Mouse (Mus musculus): Measurements from ENCODE around the gene Diras1. TPM values are rescaled to one million over a fixed set of nuclear protein-coding genes. Genes with fewer than 3 reads are reported as not detected.

The Diras1 gene
- polyA plus RNA-seq, 1 experiment = 0.25 TPM

GRCm38 (mm10) chr10:81021547-81022110 is 3.8 kb downstream of the Diras1 start:
- no peaks in the 10 kb centered on the region; the same call in 1 of the 2 replicates for H3K27me3 ChIP-seq (replicated peaks; ENCODE audit: control insufficient read depth, insufficient read depth, low read length)
- no peak for TF ChIP-seq CTCF (conservative IDR thresholded peaks at IDR 0.05; ENCODE audit: insufficient read depth, insufficient read length, low read depth, low read length)
- TF ChIP-seq POLR2A (IDR thresholded peaks at IDR 0.05; ENCODE audit: low read depth, low read length) = no peak
- H3K4me1 ChIP-seq (ENCODE audit: control insufficient read depth, insufficient read depth, low read length) = no peaks in the 10 kb centered on the region
- no peaks in the 10 kb centered on the region for H3K36me3 ChIP-seq (ENCODE audit: control insufficient read depth, insufficient read depth, low read length)
- no peak overlapping the region for H3K27ac ChIP-seq (ENCODE audit: insufficient read depth, low read depth, low read length)
- DNase-seq = no peak
- H3K4me3 ChIP-seq (ENCODE audit: insufficient read depth, low read depth, low read length) = no peak overlapping the region
- 14% methylated on average over 26 of the region's 26 CpGs for WGBS

GRCm38 (mm10) chr10:81020207-81020606 is 5.3 kb downstream of the Diras1 start:
- 57% methylated on average over 2 of the region's 2 CpGs for WGBS
- no peak for DNase-seq
- TF ChIP-seq CTCF (conservative IDR thresholded peaks at IDR 0.05; ENCODE audit: insufficient read depth, insufficient read length, low read depth, low read length) (no peak), POLR2A (IDR thresholded peaks at IDR 0.05; ENCODE audit: low read depth, low read length) (no peak)
- no peaks in the 10 kb centered on the region for H3K36me3 ChIP-seq (ENCODE audit: control insufficient read depth, insufficient read depth, low read length)
- H3K4me1 ChIP-seq (ENCODE audit: control insufficient read depth, insufficient read depth, low read length) = no peaks in the 10 kb centered on the region
- no peak overlapping the region for H3K4me3 ChIP-seq (ENCODE audit: insufficient read depth, low read depth, low read length)
- no peak overlapping the region for H3K27ac ChIP-seq (ENCODE audit: insufficient read depth, low read depth, low read length)
- H3K27me3 ChIP-seq (replicated peaks; ENCODE audit: control insufficient read depth, insufficient read depth, low read length) = no peaks in the 10 kb centered on the region; the same call in 1 of the 2 replicates

GRCm38 (mm10) chr10:81019687-81020086 is 5.8 kb downstream of the Diras1 start:
- no peak for DNase-seq
- no peak overlapping the region for H3K4me3 ChIP-seq (ENCODE audit: insufficient read depth, low read depth, low read length)
- no peak for TF ChIP-seq POLR2A (IDR thresholded peaks at IDR 0.05; ENCODE audit: low read depth, low read length)
- no peak for TF ChIP-seq CTCF (conservative IDR thresholded peaks at IDR 0.05; ENCODE audit: insufficient read depth, insufficient read length, low read depth, low read length)
- H3K27ac ChIP-seq (ENCODE audit: insufficient read depth, low read depth, low read length) = no peak overlapping the region
- H3K4me1 ChIP-seq (ENCODE audit: control insufficient read depth, insufficient read depth, low read length) = no peaks in the 10 kb centered on the region
- 71% methylated on average over 6 of the region's 6 CpGs for WGBS
- no peaks in the 10 kb centered on the region for H3K27me3 ChIP-seq (replicated peaks; ENCODE audit: control insufficient read depth, insufficient read depth, low read length)
- no peaks in the 10 kb centered on the region for H3K36me3 ChIP-seq (ENCODE audit: control insufficient read depth, insufficient read depth, low read length)

GRCm38 (mm10) chr10:81018326-81018725 is 7.1 kb downstream of the Diras1 start:
- Histone ChIP-seq H3K27me3 (replicated peaks; ENCODE audit: control insufficient read depth, insufficient read depth, low read length) (no peaks in the 10 kb centered on the region), H3K27ac (ENCODE audit: insufficient read depth, low read depth, low read length) (no peak overlapping the region), H3K4me3 (ENCODE audit: insufficient read depth, low read depth, low read length) (no peak overlapping the region), H3K4me1 (ENCODE audit: control insufficient read depth, insufficient read depth, low read length) (no peaks in the 10 kb centered on the region), H3K36me3 (ENCODE audit: control insufficient read depth, insufficient read depth, low read length) (no peaks in the 10 kb centered on the region)
- DNase-seq = no peak
- TF ChIP-seq POLR2A (IDR thresholded peaks at IDR 0.05; ENCODE audit: low read depth, low read length) (no peak), CTCF (conservative IDR thresholded peaks at IDR 0.05; ENCODE audit: insufficient read depth, insufficient read length, low read depth, low read length) (no peak)
- WGBS = 50% methylated on average over 10 of the region's 10 CpGs

GRCm38 (mm10) chr10:81016645-81017044 is 8.8 kb downstream of the Diras1 start:
- TF ChIP-seq CTCF (conservative IDR thresholded peaks at IDR 0.05; ENCODE audit: insufficient read depth, insufficient read length, low read depth, low read length) (peak; percentile 75), POLR2A (IDR thresholded peaks at IDR 0.05; ENCODE audit: low read depth, low read length) (no peak)
- no peaks in the 10 kb centered on the region for H3K36me3 ChIP-seq (ENCODE audit: control insufficient read depth, insufficient read depth, low read length)
- WGBS = 5% methylated on average over 7 of the region's 7 CpGs
- peak; percentile 58 for DNase-seq
- H3K4me1 ChIP-seq (ENCODE audit: control insufficient read depth, insufficient read depth, low read length) = no peaks in the 10 kb centered on the region
- H3K27me3 ChIP-seq (replicated peaks; ENCODE audit: control insufficient read depth, insufficient read depth, low read length) = no peaks in the 10 kb centered on the region
- H3K27ac ChIP-seq (ENCODE audit: insufficient read depth, low read depth, low read length) = no peak overlapping the region
- no peak overlapping the region for H3K4me3 ChIP-seq (ENCODE audit: insufficient read depth, low read depth, low read length)

GRCm38 (mm10) chr10:81015666-81016065 is 9.8 kb downstream of the Diras1 start:
- no peak overlapping the region for H3K27ac ChIP-seq (ENCODE audit: insufficient read depth, low read depth, low read length)
- WGBS = 85% methylated on average over 2 of the region's 2 CpGs
- no peak for DNase-seq
- TF ChIP-seq POLR2A (IDR thresholded peaks at IDR 0.05; ENCODE audit: low read depth, low read length) = no peak
- no peak for TF ChIP-seq CTCF (conservative IDR thresholded peaks at IDR 0.05; ENCODE audit: insufficient read depth, insufficient read length, low read depth, low read length)
- no peaks in the 10 kb centered on the region for H3K36me3 ChIP-seq (ENCODE audit: control insufficient read depth, insufficient read depth, low read length)
- H3K4me3 ChIP-seq (ENCODE audit: insufficient read depth, low read depth, low read length) = no peak overlapping the region
- H3K27me3 ChIP-seq (replicated peaks; ENCODE audit: control insufficient read depth, insufficient read depth, low read length) = no peaks in the 10 kb centered on the region
- H3K4me1 ChIP-seq (ENCODE audit: control insufficient read depth, insufficient read depth, low read length) = no peaks in the 10 kb centered on the region

GRCm38 (mm10) chr10:81014393-81015384 is 10.8 kb downstream of the Diras1 start, which contains the start of gene Gng7:
Gene Gng7 (minus strand): TSS chr10:81014945.
- Histone ChIP-seq H3K36me3 (ENCODE audit: control insufficient read depth, insufficient read depth, low read length) (no peaks in the 10 kb centered on the region), H3K4me1 (ENCODE audit: control insufficient read depth, insufficient read depth, low read length) (no peaks in the 10 kb centered on the region), H3K4me3 (ENCODE audit: insufficient read depth, low read depth, low read length) (peak within 1 kb of the TSS; percentile 24; the same call in 1 of the 2 replicates), H3K27me3 (replicated peaks; ENCODE audit: control insufficient read depth, insufficient read depth, low read length) (no peaks in the 10 kb centered on the region), H3K27ac (ENCODE audit: insufficient read depth, low read depth, low read length) (no peak within 1 kb of the TSS)
- DNase-seq = peak; percentile 96
- 11% methylated on average over 31 of the region's 31 CpGs for WGBS
- TF ChIP-seq CTCF (conservative IDR thresholded peaks at IDR 0.05; ENCODE audit: insufficient read depth, insufficient read length, low read depth, low read length) = no peak
- no peak for TF ChIP-seq POLR2A (IDR thresholded peaks at IDR 0.05; ENCODE audit: low read depth, low read length)
